Mouse (Mus musculus) kidney, postnatal 0 days (tissue): ENCODE results near the gene Rps2. TPM values are rescaled to one million over a fixed set of nuclear protein-coding genes. Genes with fewer than 3 reads are reported as not detected.

Experiments
- ATAC-seq: fragments of 200-750 bp; cut with Nextera tagmentation; replicated peaks from 2 replicates; pipeline ENCODE4 v1.8.0; 2017; ENCODE audit warnings: low read depth, moderate number of reproducible peaks, moderate TSS enrichment, moderate library complexity; ENCODE audit not compliant: low FRiP score
- DNase-seq: peaks from one replicate; pipeline ENCODE4 v3.0.0-alpha.2; 2016; ENCODE audit warnings: low spot score
- H3K27ac ChIP-seq: fragments of 300-500 bp; sonication (generic); 2 replicates; pipeline ENCODE4 v1.5.1; 2014; ENCODE audit warnings: mild to moderate bottlenecking
- H3K27me3 ChIP-seq: fragments of 300-500 bp; sonication (generic); 2 replicates; pipeline ENCODE4 v1.6.1; 2014; ENCODE audit warnings: low read length, mixed read lengths; ENCODE audit not compliant: insufficient read depth
- H3K36me3 ChIP-seq: fragments of 300-500 bp; sonication (generic); 2 replicates; pipeline ENCODE4 v1.6.1; 2014; ENCODE audit warnings: low read length, mixed read lengths; ENCODE audit not compliant: insufficient read depth
- H3K4me1 ChIP-seq: fragments of 300-500 bp; sonication (generic); replicated peaks from 2 replicates; pipeline ENCODE4 v1.6.1; 2014; ENCODE audit warnings: antibody characterized with exemption, low read length, mixed read lengths; ENCODE audit not compliant: insufficient read depth
- H3K4me2 ChIP-seq: fragments of 300-500 bp; sonication (generic); 2 replicates; pipeline ENCODE4 v1.6.1; 2014; ENCODE audit warnings: mild to moderate bottlenecking, low read length, moderate library complexity, mixed read lengths
- H3K4me3 ChIP-seq: fragments of 300-500 bp; sonication (generic); replicated peaks from 2 replicates; pipeline ENCODE4 v1.5.1; 2014; ENCODE audit warnings: low read depth, low read length
- H3K9ac ChIP-seq: fragments of 300-500 bp; sonication (generic); 2 replicates; pipeline ENCODE4 v1.6.1; 2014; ENCODE audit warnings: low read depth, low read length
- H3K9me3 ChIP-seq: fragments of 300-500 bp; sonication (generic); replicated peaks from 2 replicates; pipeline ENCODE4 v1.6.1; 2016; ENCODE audit warnings: low read length, inconsistent platforms, mixed read lengths
- CTCF ChIP-seq: IDR thresholded peaks from 2 replicates; pipeline ENCODE4 v1.5.1; 2016; ENCODE audit warnings: antibody characterized with exemption, low read depth, mild to moderate bottlenecking, moderate library complexity
- WGBS: fragments of 180-500 bp; shearing (Covaris S2); extraction: QIAGEN DNeasy Blood & Tissue Kit; methylation state at CpG from one replicate; pipeline ENCODE4 v1.1.7; 2014; 5-methylcytosine and 5-hydroxymethylcytosine counted together
- polyA plus RNA-seq: library from polyadenylated mRNA; unstranded; fragments of >200 nt; fragmentation: Nextera tagmentation; extraction: Ambion mirVana; gene quantifications from 2 replicates; pipeline ENCODE4 v1.2.1, GENCODE M21; 2015

The Rps2 gene
- polyA plus RNA-seq, 1 experiment from 2014 or later = 1,460 TPM

GRCm38 (mm10) chr17:24722220-24722924, 4.5 kb downstream of the Rps2 start:
- H3K4me2 ChIP-seq = peak overlapping the region; percentile 90
- H3K4me1 ChIP-seq = peaks cover 8% of the 10 kb centered on the region
- H3K9me3 ChIP-seq = no peaks in the 10 kb centered on the region
- DNase-seq = no peak
- H3K9ac ChIP-seq = 0 out of 2 replicates have a peak overlapping the region, but pooled peaks have one; percentile 23
- H3K36me3 ChIP-seq = peaks cover 15% of the 10 kb centered on the region; the same call in 1 of the 2 replicates
- WGBS = 32% methylated on average over 13 of the region's 13 CpGs
- no peak for TF ChIP-seq CTCF
- no peak for ATAC-seq
- H3K4me3 ChIP-seq = no peak overlapping the region
- no peaks in the 10 kb centered on the region for H3K27me3 ChIP-seq
- H3K27ac ChIP-seq = no peak overlapping the region

GRCm38 (mm10) chr17:24723122-24723880, 5.4 kb downstream of the Rps2 start:
- H3K4me2 ChIP-seq = peak overlapping the region; percentile 90
- H3K36me3 ChIP-seq = peaks cover 15% of the 10 kb centered on the region; the same call in 1 of the 2 replicates
- no peaks in the 10 kb centered on the region for H3K27me3 ChIP-seq
- peak overlapping the region; percentile 88 for H3K4me3 ChIP-seq
- H3K27ac ChIP-seq = peak overlapping the region; percentile 91
- H3K4me1 ChIP-seq = peaks cover 8% of the 10 kb centered on the region
- WGBS = 1% methylated on average over 12 of the region's 12 CpGs
- DNase-seq (no peak), ATAC-seq (no peak)
- no peaks in the 10 kb centered on the region for H3K9me3 ChIP-seq
- peak overlapping the region; percentile 92 for H3K9ac ChIP-seq
- no peak for TF ChIP-seq CTCF

GRCm38 (mm10) chr17:24723881-24724180, 5.9 kb downstream of the Rps2 start:
- Histone ChIP-seq H3K27me3 (no peaks in the 10 kb centered on the region), H3K27ac (peak overlapping the region; percentile 91), H3K4me1 (peaks cover 8% of the 10 kb centered on the region), H3K36me3 (peaks cover 15% of the 10 kb centered on the region; the same call in 1 of the 2 replicates), H3K9ac (peak overlapping the region; percentile 92), H3K4me3 (peak overlapping the region; percentile 88), H3K4me2 (peak overlapping the region; percentile 90), H3K9me3 (no peaks in the 10 kb centered on the region)
- TF ChIP-seq CTCF = no peak
- WGBS = 1% methylated on average over 15 of the region's 15 CpGs
- ATAC-seq (no peak), DNase-seq (peak; percentile 31)

GRCm38 (mm10) chr17:24724184-24724583, 6.3 kb downstream of the Rps2 start, which contains the start of gene Ndufb10:
Ndufb10 (minus strand) TSS chr17:24724478.
- no peaks in the 10 kb centered on the region for H3K27me3 ChIP-seq
- H3K4me2 ChIP-seq = peak within 1 kb of the TSS; percentile 90
- TF ChIP-seq CTCF = peak; percentile 98
- DNase-seq (peak; percentile 98), ATAC-seq (peak; percentile 65)
- H3K27ac ChIP-seq = peak within 1 kb of the TSS; percentile 91
- peaks cover 15% of the 10 kb centered on the region; the same call in 1 of the 2 replicates for H3K36me3 ChIP-seq
- H3K9ac ChIP-seq = peak within 1 kb of the TSS; percentile 92
- WGBS = 0% methylated on average over 30 of the region's 30 CpGs
- peaks cover 8% of the 10 kb centered on the region for H3K4me1 ChIP-seq
- no peaks in the 10 kb centered on the region for H3K9me3 ChIP-seq
- H3K4me3 ChIP-seq = peak within 1 kb of the TSS; percentile 88

- H3K36me3 ChIP-seq = peaks cover 15% of the 10 kb centered on the region; the same call in 1 of the 2 replicates
- TF ChIP-seq CTCF = 0 out of 2 replicates have a peak, but pooled peaks have one; percentile 25
- ATAC-seq (no peak), DNase-seq (no peak)
- WGBS = 84% methylated on average over 3 of the region's 3 CpGs
- H3K9ac ChIP-seq = no peak overlapping the region
- H3K9me3 ChIP-seq = no peaks in the 10 kb centered on the region
- no peak overlapping the region for H3K4me2 ChIP-seq
- no peak overlapping the region for H3K4me3 ChIP-seq
- peaks cover 8% of the 10 kb centered on the region for H3K4me1 ChIP-seq
- H3K27ac ChIP-seq = no peak overlapping the region
- no peaks in the 10 kb centered on the region for H3K27me3 ChIP-seq
Measured at GRCm38 (mm10) chr17:24725637-24726390, 7.9 kb downstream of the Rps2 start.

- Histone ChIP-seq H3K4me3 (no peak within 1 kb of the TSS), H3K9ac (no peak within 1 kb of the TSS), H3K27ac (no peak within 1 kb of the TSS), H3K4me1 (no peaks in the 10 kb centered on the region), H3K4me2 (no peak within 1 kb of the TSS), H3K9me3 (no peaks in the 10 kb centered on the region), H3K27me3 (no peaks in the 10 kb centered on the region), H3K36me3 (0 out of 2 replicates have a peak, but pooled peaks cover under 1% of the 10 kb centered on the region)
- DNase-seq (no peak), ATAC-seq (no peak)
- no peak for TF ChIP-seq CTCF
- WGBS = 49% methylated on average over 2 of the region's 2 CpGs
Measured at GRCm38 (mm10) chr17:24727618-24728017, 9.7 kb downstream of the Rps2 start, which contains the start of gene Rpl3l. Rpl3l (plus strand) TSS chr17:24727820.
